Mouse (Mus musculus) liver, embryonic 15.5 days (tissue): ENCODE data around the gene Cfh. TPM values are rescaled to one million over a fixed set of nuclear protein-coding genes. Genes with fewer than 3 reads are reported as not detected.

ENCODE experiments used
- polyA plus RNA-seq: library from polyadenylated mRNA; unstranded; fragments of >200 nt; fragmentation: Nextera tagmentation; extraction: Ambion mirVana; gene quantifications from 2 replicates; pipeline ENCODE4 v1.2.1, GENCODE M21; 2015

The Cfh gene
- polyA plus RNA-seq, 1 experiment from 2014 or later = 15.8 TPM

Other genes with a start within 250 kb of the Cfh start
- 0.10 and 0.12 TPM in 2 replicates for gene Kcnt2, start 62.4 kb upstream of the Cfh start, polyA plus RNA-seq